Mouse (Mus musculus): ENCODE data around the gene Rassf8. TPM values are rescaled to one million over a fixed set of nuclear protein-coding genes. Genes with fewer than 3 reads are reported as not detected.
A peak's percentile ranks its signal among the peaks of the same experiment; 100 is the strongest.

Gene Rassf8
- polyA plus RNA-seq, 1 experiment from 2014 or later, result 9.2 TPM

DNA sequence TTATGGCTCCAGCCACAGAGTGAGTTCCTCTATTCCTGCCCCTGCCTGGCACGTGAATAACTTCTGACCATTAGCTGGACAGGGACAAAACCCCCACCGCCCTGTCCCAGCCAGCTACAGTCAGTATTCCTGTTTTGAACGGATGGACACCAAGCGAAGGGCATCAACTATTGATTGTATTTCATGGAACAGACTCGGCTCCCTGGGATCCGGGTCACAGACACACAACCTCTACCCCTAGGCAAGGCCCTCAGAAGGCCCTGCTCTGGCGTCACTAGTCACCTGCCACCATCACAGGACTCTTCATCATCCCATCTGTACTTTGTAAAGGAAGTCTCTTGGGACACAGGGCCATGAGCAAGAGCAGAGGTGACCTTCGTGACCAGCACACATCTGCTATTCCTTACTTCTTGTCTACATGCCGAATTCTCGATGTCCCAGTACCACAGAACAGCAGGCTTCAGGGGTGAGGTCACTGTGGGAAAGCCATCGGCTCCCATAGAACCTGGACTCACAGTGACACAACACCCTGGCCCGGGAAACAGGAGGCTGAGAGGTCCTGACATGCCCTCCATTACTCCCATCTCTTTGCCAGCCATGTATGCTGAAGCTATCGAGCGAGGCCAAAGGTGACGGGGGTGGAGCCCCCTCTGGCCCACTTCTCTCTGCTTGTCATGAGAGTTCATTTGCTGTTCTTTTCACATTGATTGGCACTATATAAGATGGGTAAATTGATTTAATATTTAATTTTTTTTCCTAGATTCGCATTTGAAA, 82.7 kb downstream of the Rassf8 start:
- WGBS, result 78% methylated on average over 16 of the region's 16 CpGs
- Histone ChIP-seq H3K27me3 (no peaks in the 10 kb centered on the region), H3K36me3 (peaks cover 12% of the 10 kb centered on the region), H3K9ac (replicated peaks) (no peak overlapping the region), H3K4me3 (replicated peaks) (no peak overlapping the region), H3K27ac (no peak overlapping the region), H3K4me2 (no peak overlapping the region), H3K9me3 (peaks cover 11% of the 10 kb centered on the region; the same call in 1 of the 2 replicates), H3K4me1 (replicated peaks) (no peaks in the 10 kb centered on the region)
- ATAC-seq (ENCODE audit: insufficient number of reproducible peaks, insufficient read depth, low FRiP score, low TSS enrichment, low read depth), result no peak

DNA sequence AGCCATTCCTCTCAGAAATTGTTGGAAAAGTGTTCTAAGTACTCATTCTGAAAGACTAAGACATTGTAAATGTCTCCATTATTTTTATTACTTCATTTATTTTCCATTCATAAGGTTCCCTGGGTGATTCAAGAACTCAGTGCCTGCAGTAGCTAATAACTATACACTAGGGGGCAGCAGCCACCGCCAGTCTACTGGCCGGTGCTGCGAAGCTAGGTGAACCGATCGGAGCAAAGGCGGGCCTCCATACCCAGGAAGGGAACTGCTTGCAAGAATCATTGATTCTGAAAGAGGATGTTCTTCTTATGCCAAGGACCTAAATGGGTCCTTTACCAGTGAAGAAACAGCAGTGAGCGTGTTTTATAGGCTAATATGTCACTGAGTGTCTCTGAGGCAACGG, 83.6 kb downstream of the Rassf8 start:
- Histone ChIP-seq H3K9ac (replicated peaks) (no peak overlapping the region), H3K4me1 (replicated peaks) (no peaks in the 10 kb centered on the region), H3K27ac (no peak overlapping the region), H3K36me3 (peaks cover 7% of the 10 kb centered on the region), H3K4me2 (no peak overlapping the region), H3K27me3 (no peaks in the 10 kb centered on the region), H3K4me3 (replicated peaks) (no peak overlapping the region), H3K9me3 (peaks cover 6% of the 10 kb centered on the region; the same call in 1 of the 2 replicates)
- WGBS, result 16% methylated on average over 8 of the region's 8 CpGs
- no peak for ATAC-seq (ENCODE audit: insufficient number of reproducible peaks, insufficient read depth, low FRiP score, low TSS enrichment, low read depth)

DNA sequence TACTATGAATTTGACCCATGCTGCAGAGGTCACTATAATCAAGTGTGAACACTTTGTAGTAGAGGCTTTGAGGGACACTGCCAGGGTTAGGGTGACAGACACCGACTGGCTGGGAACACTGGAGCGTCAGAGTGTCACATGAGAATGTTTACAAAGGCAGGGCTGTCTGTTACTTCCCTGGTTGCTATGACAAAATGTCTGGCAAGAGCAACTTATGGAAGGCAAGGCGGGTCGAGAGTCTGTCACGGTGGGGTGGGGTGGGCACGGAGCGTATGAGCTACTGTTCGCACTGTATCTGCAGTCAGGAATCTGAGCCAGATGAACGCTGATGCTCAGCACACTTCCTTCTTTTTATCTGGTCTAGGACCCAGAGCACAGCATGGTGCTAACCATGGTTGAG, 84.1 kb downstream of the Rassf8 start:
- no peak overlapping the region for H3K9ac ChIP-seq (replicated peaks)
- H3K9me3 ChIP-seq, result 0 out of 2 replicates have a peak, but pooled peaks cover under 1% of the 10 kb centered on the region
- 0 out of 2 replicates have a peak, but pooled peaks have one; percentile 13 for ATAC-seq (ENCODE audit: insufficient number of reproducible peaks, insufficient read depth, low FRiP score, low TSS enrichment, low read depth)
- no peaks in the 10 kb centered on the region for H3K27me3 ChIP-seq
- H3K4me2 ChIP-seq, result no peak overlapping the region
- no peak overlapping the region for H3K4me3 ChIP-seq (replicated peaks)
- no peaks in the 10 kb centered on the region for H3K4me1 ChIP-seq (replicated peaks)
- H3K27ac ChIP-seq, result no peak overlapping the region
- 0 out of 2 replicates have a peak, but pooled peaks cover 2% of the 10 kb centered on the region for H3K36me3 ChIP-seq
- 63% methylated on average over 9 of the region's 9 CpGs for WGBS

DNA sequence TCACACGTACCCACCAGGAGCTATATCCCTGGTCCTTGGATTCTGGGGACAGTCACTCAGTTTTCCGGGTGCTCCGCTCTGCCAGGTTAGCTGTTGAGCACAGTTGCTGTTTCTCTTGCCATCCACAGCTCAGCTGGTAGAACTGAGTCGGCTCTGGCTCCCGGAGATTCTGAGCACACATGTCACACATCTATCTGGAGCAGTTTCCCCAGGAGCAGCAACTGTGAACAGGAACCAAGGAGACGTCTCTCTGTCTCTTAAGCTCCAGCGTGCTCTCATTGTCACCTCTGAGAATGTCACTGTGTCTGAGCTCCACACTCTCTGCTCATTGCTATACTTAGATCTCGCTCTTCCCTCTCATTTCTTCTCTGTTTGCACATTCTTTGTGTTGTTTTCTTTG, 86.4 kb downstream of the Rassf8 start:
- H3K4me1 ChIP-seq (replicated peaks), result no peaks in the 10 kb centered on the region
- WGBS, result 79% methylated on average over 8 of the region's 8 CpGs
- H3K9ac ChIP-seq (replicated peaks), result no peak overlapping the region
- H3K4me3 ChIP-seq (replicated peaks), result no peak overlapping the region
- H3K4me2 ChIP-seq, result no peak overlapping the region
- H3K27me3 ChIP-seq, result no peaks in the 10 kb centered on the region
- H3K27ac ChIP-seq, result no peak overlapping the region
- no peaks in the 10 kb centered on the region for H3K9me3 ChIP-seq
- no peak for ATAC-seq (ENCODE audit: insufficient number of reproducible peaks, insufficient read depth, low FRiP score, low TSS enrichment, low read depth)
- H3K36me3 ChIP-seq, result no peaks in the 10 kb centered on the region

- Histone ChIP-seq H3K9ac (replicated peaks) (no peak overlapping the region), H3K4me2 (no peak overlapping the region), H3K27me3 (no peaks in the 10 kb centered on the region), H3K4me3 (replicated peaks) (no peak overlapping the region), H3K27ac (no peak overlapping the region), H3K4me1 (replicated peaks) (no peaks in the 10 kb centered on the region), H3K9me3 (no peaks in the 10 kb centered on the region), H3K36me3 (no peaks in the 10 kb centered on the region)
- no peak for ATAC-seq (ENCODE audit: insufficient number of reproducible peaks, insufficient read depth, low FRiP score, low TSS enrichment, low read depth)
- WGBS, result 47% methylated on average over 6 of the region's 6 CpGs
Observed at GRCm38 (mm10) chr6:145835359-145835758, 88.8 kb downstream of the Rassf8 start.

DNA sequence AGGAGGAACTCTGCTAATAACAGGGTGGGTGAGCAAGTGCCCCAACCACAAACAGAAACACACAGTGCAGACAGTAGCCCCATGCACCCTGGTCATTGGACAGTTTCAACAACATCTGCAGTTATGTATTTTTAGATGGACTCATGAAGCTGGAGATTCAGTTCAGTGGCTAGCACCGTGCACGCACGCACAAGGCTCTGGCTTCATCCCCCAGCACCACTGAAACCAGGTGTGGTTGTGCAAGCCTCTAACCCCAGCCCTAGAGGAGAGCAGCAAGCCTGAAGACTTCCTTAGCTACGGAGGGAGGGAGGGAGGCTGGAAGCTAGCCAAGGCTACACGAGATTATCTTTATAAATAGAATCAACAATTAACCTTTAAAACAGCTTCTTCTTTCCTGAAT, 99.1 kb downstream of the Rassf8 start:
- H3K4me2 ChIP-seq, result no peak overlapping the region
- no peaks in the 10 kb centered on the region for H3K36me3 ChIP-seq
- no peak overlapping the region for H3K27ac ChIP-seq
- no peaks in the 10 kb centered on the region for H3K9me3 ChIP-seq
- no peak overlapping the region for H3K4me3 ChIP-seq (replicated peaks)
- H3K9ac ChIP-seq (replicated peaks), result no peak overlapping the region
- no peak for ATAC-seq (ENCODE audit: insufficient number of reproducible peaks, insufficient read depth, low FRiP score, low TSS enrichment, low read depth)
- no peaks in the 10 kb centered on the region for H3K27me3 ChIP-seq
- 84% methylated on average over 5 of the region's 5 CpGs for WGBS
- no peaks in the 10 kb centered on the region for H3K4me1 ChIP-seq (replicated peaks)

DNA sequence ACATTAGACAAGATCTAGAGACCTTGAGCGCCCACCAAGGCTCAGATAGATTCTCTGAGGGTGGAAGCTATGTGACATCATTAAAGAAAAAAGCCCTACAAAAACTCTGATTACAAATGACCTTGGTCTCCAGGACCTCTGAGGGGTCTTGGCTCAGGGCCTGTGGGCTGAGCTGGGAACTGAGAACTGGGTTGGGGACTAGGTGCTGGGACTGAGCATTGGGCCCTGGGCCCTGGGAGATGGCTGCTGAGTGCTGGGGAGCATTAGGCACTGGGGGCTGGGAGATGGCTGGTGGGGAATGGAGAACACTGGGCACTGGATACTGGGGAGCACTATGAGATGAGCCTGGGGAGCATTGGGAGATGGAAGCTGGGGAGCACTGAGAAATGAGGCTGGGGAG, 99.5 kb downstream of the Rassf8 start:
- Histone ChIP-seq H3K27ac (no peak overlapping the region), H3K9ac (replicated peaks) (no peak overlapping the region), H3K4me2 (no peak overlapping the region), H3K4me1 (replicated peaks) (peaks cover 4% of the 10 kb centered on the region), H3K27me3 (no peaks in the 10 kb centered on the region), H3K36me3 (no peaks in the 10 kb centered on the region), H3K9me3 (no peaks in the 10 kb centered on the region), H3K4me3 (replicated peaks) (no peak overlapping the region)
- ATAC-seq (ENCODE audit: insufficient number of reproducible peaks, insufficient read depth, low FRiP score, low TSS enrichment, low read depth), result peak; percentile 52; the same call in 1 of the 2 replicates
- WGBS, result 88% methylated on average over 1 of the region's 1 CpGs

DNA sequence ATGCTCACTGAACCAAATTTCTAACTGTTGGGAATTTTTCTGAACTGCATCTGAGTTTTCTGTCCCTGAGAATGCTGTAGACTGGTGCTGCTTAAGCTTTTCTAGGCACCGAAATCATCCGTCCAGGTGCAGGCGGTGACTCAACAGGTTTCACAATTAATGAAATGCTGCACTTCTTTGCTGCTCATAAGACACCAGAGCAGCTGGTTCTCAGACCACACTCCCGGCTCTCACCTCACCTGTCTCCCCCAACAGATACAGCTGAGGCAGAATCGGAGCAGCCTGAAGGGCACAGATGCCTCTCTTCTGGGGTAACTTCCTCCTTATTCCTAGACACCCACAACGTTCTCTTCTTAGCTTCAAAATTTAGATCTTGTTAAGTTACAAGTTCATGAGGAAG, 100.4 kb downstream of the Rassf8 start:
- Histone ChIP-seq H3K4me2 (no peak overlapping the region), H3K4me3 (replicated peaks) (no peak overlapping the region), H3K27me3 (no peaks in the 10 kb centered on the region), H3K27ac (no peak overlapping the region), H3K4me1 (replicated peaks) (peaks cover 5% of the 10 kb centered on the region), H3K9ac (replicated peaks) (no peak overlapping the region), H3K9me3 (no peaks in the 10 kb centered on the region), H3K36me3 (no peaks in the 10 kb centered on the region)
- ATAC-seq (ENCODE audit: insufficient number of reproducible peaks, insufficient read depth, low FRiP score, low TSS enrichment, low read depth), result no peak
- 78% methylated on average over 6 of the region's 6 CpGs for WGBS

DNA sequence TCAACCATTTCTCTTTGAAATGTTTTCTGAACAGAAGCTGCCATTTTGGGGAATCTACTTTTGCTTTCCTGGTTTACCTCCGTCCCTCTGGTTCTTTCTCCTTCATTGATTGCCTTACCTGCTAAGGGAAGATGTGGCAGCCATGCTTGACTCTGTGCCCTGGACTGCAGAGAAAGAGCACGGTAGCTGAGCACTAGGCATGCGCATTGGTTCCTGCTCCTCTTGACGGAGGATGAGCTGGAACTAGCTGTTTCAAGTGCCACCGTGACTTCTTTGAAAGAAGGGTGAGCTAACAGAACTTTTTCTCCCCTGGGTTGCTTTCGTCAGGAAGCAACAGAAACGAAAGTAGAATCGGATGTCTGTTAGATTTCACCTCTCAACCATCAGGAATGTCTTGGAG, 101.1 kb downstream of the Rassf8 start:
- Histone ChIP-seq H3K27me3 (no peaks in the 10 kb centered on the region), H3K9me3 (no peaks in the 10 kb centered on the region), H3K27ac (no peak overlapping the region), H3K36me3 (no peaks in the 10 kb centered on the region), H3K9ac (replicated peaks) (no peak overlapping the region), H3K4me1 (replicated peaks) (peaks cover 5% of the 10 kb centered on the region), H3K4me3 (replicated peaks) (no peak overlapping the region), H3K4me2 (no peak overlapping the region)
- no peak for ATAC-seq (ENCODE audit: insufficient number of reproducible peaks, insufficient read depth, low FRiP score, low TSS enrichment, low read depth)
- WGBS, result 90% methylated on average over 8 of the region's 8 CpGs

GRCm38 (mm10) chr6:145850789-145851188, 104.2 kb downstream of the Rassf8 start:
- no peak overlapping the region for H3K4me2 ChIP-seq
- WGBS, result 41% methylated on average over 2 of the region's 2 CpGs
- H3K36me3 ChIP-seq, result no peaks in the 10 kb centered on the region
- H3K9ac ChIP-seq (replicated peaks), result no peak overlapping the region
- H3K9me3 ChIP-seq, result no peaks in the 10 kb centered on the region
- ATAC-seq (ENCODE audit: insufficient number of reproducible peaks, insufficient read depth, low FRiP score, low TSS enrichment, low read depth), result no peak
- H3K27me3 ChIP-seq, result no peaks in the 10 kb centered on the region; the same call in 1 of the 2 replicates
- H3K4me3 ChIP-seq (replicated peaks), result no peak overlapping the region
- no peak overlapping the region for H3K27ac ChIP-seq
- H3K4me1 ChIP-seq (replicated peaks), result peaks cover 18% of the 10 kb centered on the region

DNA sequence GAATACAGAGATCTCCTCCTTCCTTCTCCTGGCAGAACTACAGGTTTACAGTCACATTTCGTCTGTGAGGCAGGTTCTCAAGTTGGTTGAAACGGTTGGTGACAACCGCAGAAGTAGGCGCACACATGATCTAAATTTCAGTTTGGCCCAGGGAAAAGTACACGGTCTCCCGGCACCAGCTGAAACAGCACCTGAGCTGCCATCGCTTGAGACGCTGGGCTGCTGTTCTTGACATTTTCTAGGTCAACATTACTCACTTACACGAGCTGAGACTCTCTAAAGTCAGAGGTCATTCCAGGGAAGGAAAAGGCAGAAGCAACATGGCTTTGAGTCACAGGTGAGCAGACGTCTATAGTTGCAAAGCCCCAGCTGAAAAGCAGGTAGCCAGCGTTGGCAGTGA, 105.4 kb downstream of the Rassf8 start:
- Histone ChIP-seq H3K4me1 (replicated peaks) (peaks cover 26% of the 10 kb centered on the region), H3K4me2 (no peak overlapping the region), H3K27me3 (no peaks in the 10 kb centered on the region; the same call in 1 of the 2 replicates), H3K9me3 (no peaks in the 10 kb centered on the region), H3K4me3 (replicated peaks) (no peak overlapping the region), H3K36me3 (no peaks in the 10 kb centered on the region), H3K9ac (replicated peaks) (no peak overlapping the region), H3K27ac (no peak overlapping the region)
- WGBS, result 79% methylated on average over 11 of the region's 11 CpGs
- ATAC-seq (ENCODE audit: insufficient number of reproducible peaks, insufficient read depth, low FRiP score, low TSS enrichment, low read depth), result no peak

GRCm38 (mm10) chr6:145852708-145853107, 106.2 kb downstream of the Rassf8 start:
- H3K4me1 ChIP-seq (replicated peaks), result peaks cover 26% of the 10 kb centered on the region
- H3K4me3 ChIP-seq (replicated peaks), result no peak overlapping the region
- H3K27ac ChIP-seq, result no peak overlapping the region
- H3K36me3 ChIP-seq, result no peaks in the 10 kb centered on the region
- no peak for ATAC-seq (ENCODE audit: insufficient number of reproducible peaks, insufficient read depth, low FRiP score, low TSS enrichment, low read depth)
- no peak overlapping the region for H3K4me2 ChIP-seq
- no peak overlapping the region for H3K9ac ChIP-seq (replicated peaks)
- H3K9me3 ChIP-seq, result no peaks in the 10 kb centered on the region
- WGBS, result 90% methylated on average over 7 of the region's 7 CpGs
- H3K27me3 ChIP-seq, result no peaks in the 10 kb centered on the region; the same call in none of the 2 replicates
